Mouse (Mus musculus) hindlimb bud, embryonic 11.5 days (tissue): ENCODE measurements around the gene Ppp2r5c.

Experiments used
- DNase-seq: peaks from one replicate; pipeline ENCODE4 v3.0.0-alpha.2; 2012; ENCODE audit warnings: low read depth, low spot score; ENCODE audit errors: extremely low spot score

The Ppp2r5c gene

DNA sequence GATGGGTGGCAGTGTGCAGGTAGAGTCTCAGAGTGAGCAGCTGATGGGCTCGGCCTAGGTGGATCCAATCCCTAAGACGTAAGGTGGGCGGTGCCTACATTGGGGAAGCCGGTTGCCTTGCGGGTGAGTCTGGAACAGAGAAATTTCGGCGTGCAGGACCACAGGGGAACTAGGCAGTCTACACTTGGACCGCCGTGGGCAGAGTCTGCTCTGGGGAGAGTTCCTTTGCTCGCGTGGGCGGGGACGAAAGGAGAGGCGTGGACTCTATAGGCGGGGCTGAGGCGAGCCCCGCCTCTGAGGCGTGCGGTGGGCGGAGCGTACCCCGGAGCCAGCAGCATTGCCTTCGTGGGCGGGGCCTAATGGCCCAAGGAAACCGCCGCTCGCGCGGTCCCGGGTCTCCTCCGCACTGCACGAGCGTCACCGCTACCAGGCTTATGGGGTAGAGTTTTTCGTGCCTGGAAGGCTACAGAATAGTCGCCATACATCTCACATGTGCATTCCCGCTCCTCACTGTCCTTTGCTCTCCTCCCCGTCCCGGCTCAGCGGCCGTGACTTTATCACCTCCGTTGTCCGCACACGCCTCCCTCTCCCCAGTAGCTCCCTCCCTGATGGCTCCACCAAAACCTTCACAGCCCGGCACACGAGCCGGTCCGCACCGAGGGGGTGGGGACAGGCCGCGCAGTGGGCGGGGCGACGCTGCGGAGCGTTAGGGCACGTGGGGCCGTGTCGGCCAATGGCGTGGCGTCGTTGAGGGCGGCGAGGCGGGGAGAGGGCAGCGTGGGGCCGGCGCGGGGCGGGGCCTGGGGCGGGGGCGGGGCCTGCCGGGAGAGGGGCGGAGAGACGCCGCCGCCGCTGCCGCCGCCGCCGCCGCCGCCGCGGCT lies at the start of gene Ppp2r5c:
Ppp2r5c (plus strand) TSS at position 831 of the 881 bp plus-strand sequence.
- peak; percentile 62 for DNase-seq

DNA sequence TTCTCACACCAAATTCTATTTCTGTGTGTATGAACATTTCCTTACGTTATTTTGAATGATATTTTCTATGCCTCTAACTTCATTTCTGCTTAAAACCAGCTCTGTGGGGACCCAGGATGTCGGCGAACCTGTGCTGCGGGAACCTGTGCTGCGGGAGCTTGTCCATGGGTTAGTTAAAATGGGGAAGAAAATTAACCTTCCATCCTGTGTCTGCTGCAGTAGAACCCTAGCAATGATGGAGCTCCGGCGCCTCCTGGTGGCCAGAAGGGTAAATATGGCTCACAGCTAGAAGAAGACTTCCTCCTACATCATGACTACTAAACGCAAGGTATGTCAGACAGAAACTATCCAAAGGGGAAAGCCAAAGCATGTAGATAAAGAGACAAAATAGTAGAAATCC lies 48.6 kb upstream of the Ppp2r5c start:
- peak; percentile 52 for DNase-seq

DNA sequence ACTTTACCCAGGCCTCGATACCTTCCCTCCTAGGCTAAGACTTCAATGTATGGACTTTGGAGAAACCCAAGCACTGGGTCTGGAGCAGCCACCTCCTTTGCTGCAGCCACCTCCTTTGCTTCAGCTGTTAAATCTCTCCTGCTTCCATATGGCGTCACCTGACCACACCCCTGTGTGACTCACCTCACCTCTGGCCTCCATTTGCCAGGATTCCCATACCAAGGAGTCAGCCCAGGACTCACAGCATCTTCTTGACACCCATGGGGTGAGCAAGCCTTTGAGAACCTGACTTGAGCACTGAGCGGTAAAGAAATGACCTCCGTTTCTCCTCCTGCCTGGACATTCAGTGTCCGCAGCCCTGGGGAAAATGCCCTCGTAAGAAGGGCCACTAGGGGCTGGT lies 47.8 kb upstream of the Ppp2r5c start:
- no peak for DNase-seq

DNA sequence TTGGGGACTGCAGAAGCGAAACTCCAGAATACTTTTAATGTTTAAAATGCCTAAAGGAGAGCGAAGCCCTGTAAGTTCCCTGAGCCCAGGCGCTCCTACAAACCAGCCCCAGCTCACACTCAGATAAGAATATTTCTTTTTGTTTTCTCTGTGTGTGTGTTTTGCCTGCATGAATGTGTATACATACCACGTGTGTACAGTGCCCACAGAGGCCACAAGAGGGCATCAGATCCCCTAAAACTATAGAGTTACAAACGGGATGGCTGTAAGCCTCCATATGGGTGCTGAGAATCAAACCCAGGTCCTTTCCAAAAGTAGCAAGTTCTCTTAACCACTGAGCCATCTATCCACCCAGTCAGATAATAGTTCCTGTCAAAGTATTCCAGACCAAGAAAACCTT lies 46.0 kb upstream of the Ppp2r5c start:
- no peak for DNase-seq

DNA sequence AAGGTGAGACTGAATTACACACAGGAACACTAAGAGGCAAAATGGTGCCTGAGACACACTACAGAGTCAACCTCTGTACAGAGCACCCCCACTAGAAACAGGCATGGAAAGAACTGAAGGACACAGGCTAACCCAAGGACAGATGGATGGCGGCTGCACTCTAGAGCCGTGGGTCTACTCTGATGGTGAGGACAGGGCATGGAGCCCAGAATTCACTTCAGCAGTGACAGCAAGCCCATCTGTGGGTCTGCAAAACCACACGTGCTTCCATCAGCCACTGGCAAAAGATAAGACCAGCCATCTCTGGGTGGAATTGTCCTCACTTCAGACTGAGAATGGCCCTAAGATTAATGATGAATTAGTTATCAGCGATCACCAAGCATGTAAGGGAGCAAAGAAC lies 45.0 kb upstream of the Ppp2r5c start:
- DNase-seq = no peak

DNA sequence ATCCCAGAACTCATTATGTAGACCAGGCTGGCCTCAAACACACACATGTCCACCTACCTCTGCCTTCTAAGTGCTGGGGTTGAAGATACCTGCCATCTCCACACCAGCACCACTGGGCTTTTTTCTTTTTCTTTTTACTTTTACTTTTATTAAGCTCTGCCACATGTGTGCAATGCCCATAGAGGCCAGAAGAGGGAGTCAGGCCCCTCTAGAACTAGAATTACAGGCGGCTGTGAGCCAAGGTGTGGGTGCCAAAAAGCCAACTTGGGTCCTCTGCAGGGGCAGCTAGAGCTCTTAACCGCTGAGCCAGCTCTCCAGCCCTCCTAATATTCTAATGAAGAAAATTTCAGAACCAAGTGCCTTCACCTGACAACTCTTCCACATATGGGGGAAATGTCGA lies 30.7 kb upstream of the Ppp2r5c start:
- DNase-seq = no peak

DNA sequence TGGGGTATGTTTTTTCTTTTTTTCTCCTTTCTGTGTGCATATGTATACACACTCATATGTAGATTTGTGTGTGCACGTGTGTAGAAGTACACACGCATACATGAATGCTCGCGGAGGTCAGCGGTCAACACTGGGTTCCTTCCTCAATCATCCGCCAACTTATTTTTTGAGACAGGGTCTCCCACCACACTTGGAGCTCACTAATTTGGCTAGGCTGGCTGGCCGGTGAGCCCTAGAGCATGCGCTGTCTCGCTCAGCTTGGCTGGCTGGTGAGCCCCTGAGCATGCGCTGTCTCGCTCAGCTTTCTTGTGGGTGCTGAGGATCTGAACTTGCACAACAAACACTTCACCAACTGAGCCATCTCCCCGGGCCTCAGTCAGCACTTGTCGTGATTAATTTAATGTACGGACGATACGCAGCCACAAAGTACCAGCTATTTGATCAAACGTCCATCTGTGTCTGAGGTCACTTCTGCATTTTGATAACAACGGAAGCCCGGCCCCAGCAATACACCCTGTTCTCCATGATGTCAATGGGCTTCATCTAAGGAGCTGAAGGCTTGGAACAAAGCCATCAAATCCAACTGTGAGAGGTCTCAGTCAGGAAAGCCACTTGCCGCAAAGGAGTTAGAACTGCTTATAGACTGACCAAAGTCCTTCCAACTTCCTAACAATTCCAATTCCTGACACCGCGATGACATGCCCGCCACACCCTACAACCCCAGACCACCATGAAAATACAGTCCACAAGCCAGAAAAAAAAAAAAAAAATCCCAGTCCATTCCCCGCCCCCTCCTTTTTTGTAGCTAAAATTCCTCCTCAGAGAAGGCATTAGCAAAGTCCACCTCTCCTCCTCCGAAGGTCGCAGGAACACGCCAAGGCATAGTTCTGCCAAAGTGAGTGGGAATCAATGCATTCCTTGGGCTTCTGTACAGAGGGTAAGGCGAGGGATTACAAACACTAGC lies 29.6 kb upstream of the Ppp2r5c start:
- no peak for DNase-seq

DNA sequence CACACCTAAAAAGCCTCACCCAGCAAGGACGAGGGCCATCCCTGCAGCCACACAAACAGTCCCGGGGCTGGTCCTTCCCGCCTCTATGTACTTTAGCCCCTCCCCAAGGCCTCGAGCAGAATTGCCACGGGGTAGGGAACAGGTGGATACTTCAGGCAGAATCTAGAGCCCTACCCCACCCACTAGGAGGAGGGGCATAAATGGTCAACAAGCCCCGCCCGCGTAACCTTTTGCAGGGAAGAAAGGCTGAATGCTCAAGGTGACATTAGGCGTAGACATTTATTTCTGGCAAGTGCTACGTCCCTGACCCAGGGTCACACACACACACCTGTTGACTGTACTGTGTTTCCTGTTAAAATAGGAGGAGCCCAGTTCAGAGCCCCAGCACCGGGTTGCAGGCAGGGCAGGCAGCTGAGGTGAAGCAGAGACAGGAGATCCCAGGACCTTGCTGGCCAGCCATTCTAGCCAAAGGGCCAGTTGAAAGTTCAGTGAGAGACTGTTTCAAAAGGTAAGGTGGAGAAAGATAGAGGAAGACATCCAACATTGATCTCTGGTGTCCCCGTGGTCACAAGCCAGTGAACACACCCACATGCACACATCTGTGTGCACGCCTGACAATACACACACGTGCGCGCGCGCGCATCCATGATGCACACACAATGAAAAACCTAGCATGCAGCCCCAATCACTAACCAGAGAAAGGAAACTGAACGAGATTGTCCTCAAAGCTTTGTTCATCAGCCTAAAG lies 28.8 kb upstream of the Ppp2r5c start:
- DNase-seq = no peak

DNA sequence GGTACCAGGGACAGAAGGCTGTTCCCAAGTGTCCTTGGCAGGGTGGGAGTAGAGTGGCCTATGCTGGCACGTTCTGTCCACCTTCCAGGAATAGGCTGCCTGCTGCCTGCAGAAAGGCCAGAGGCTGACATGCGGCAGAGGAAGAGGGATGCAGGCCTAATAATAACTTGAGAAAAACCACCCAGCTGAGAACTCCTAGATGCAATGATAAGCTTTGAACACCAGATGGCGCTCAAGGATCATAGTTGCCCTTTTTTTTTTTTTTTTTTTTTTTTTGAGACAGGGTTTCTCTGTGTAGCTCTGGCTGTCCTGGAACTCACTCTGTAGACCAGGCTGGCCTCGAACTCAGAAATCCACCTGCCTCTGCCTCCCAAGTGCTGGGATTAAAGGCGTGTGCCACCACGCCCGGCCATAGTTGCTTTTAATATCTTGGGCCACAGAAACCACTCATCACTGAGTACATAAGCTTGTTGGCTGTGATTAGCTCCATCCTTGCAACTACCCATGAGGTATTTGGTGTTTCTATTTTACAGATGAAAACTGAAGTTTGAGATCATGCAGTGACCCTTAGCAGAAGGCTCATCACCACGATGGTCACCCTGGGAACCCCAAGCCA lies 28.1 kb upstream of the Ppp2r5c start:
- peak; percentile 60 for DNase-seq

DNA sequence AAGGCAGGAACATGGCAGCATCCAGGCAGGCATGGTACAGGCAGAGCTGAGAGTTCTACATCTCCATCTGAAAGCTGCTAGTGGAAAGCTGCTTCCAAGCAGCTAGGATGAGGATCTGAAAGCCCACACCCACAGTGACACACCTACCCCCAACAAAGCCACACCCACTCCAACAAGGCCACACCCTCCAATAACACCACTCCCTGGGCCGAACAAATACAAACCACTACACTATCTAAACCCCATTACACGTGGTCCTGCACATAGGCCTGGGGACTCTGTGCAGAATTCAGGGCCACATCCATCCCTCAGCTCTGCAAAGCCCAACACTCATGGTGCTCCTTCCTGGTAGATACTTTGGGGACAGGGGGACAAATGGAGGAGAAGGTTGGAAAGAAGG lies 27.0 kb upstream of the Ppp2r5c start:
- no peak for DNase-seq

DNA sequence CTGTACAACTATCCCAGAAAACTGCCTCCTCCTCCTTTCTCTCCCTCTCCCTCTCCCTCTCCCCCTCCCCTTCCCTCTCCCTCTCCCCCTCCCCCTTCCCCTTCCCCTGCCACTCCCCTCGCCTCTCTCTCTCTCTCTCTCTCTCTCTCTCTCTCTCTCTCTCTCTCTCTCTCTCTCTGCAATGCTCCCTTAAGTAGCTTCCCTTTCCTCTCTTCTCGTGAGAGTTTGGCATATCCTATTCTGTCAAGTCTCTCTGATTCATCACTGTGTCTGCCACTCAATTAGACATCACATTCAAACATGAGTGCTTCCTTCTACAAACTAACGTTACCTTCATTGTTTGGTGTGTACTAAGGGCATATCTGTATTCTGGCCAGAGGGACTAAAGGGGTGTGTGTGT lies 25.6 kb upstream of the Ppp2r5c start:
- no peak for DNase-seq

DNA sequence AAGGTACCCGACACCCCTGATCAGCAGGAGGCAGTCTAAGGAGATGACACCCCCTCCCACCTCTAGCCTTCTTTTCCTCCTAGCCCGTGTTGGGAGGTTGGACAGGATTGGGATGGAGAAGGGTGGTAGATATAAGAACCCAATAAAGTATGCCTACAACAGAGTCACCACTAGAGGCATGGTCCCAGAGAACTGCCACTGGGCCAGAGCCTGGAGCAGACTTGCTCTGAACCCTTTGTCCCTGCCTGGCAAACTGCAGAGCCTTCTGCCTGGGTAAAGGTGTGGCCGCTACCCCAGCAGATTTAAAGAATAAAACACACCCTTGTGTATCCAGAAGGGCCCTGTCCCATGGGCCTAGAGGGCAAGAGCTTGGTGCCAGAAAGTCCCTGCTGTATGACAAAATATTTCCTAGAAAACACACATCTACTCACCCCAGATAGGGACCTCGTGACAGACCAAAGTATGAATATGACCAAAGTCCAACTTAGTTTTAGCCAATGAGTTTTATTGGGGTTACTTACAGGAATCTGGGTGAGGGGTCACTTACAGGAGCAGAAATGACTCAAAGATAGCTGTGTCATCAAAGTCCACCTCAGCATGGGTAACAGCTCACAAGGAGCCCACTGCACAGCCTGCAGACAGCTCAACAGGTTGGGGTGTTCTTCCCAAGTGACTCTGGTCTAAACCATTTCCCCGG lies 22.8 kb upstream of the Ppp2r5c start:
- DNase-seq = no peak

DNA sequence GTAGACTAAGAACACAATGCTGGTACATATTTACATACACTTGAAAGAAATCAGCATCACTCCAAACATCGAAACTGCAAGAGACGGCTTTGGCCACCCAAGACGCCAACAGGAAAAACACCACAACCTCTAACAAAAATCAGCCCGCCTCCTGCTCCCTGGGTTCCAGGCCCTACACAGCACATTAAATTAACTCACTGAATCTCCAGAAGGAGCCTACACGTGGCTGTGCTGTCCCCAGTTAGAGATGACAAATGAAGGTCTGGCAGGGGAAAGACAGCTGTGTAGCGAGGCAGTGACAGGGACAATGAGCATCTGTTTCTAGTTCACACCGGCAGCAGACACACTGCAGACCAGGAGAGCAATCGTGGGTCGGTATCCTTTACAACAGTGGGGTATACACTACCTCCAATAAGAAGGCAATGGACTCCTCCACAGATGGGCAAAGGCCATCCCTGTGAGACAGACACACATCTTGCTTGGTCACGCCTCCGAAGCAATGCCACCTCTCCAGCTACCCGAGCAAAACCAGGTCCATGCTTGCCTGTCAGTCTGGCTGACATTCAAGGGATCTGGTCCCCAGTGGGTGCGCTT lies 20.4 kb upstream of the Ppp2r5c start:
- DNase-seq = no peak

DNA sequence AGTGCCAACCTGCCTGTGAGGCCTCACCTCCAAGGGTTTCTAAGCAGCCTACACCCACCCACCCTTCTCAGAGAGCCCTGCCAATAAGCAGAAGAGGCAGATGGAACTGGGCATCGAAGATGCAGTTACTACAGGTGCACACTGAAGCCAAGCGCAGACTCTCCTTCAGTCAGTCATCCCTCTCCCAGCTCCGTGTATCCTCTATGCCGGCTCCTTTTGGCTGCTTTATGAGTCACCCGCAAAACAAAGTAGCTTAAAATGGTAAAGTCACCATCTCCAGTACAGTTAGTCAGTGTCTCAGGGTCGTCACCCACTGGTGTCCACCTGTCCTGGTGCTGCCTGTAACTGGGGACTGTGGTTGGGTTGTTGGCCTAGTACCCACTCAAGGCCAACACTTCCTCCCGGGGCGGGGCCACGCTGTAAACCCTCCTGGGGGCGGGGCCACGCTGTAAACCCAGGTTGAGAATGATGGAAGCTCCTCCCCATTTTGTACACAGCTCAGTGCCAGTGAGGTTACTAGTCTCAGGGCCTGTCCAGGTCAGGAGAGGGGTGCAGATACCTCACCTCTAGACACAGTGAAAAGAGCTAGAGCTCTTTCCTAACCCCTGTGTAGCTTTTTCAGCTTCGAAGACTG lies 17.5 kb upstream of the Ppp2r5c start:
- no peak for DNase-seq

DNA sequence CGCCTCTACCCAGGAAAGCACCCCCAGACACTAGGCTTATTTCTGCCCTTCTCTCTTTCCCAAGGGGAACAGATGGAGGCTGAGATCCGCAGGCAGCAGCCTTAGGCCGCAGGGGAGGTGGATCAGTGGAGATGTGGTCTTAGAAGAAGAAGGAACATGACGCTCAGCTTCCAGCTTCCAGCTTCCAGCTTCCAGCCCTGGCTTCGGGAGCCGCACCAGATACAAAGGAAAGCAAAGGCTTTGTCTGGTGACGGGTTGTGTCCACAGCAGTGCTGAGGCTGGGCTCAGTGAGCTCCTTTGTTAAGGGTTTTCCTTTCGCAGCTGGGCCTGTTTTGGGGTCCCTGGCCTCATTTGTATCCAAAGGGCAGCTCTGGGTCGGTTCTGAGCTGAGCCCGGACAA lies 16.9 kb upstream of the Ppp2r5c start:
- DNase-seq = no peak

DNA sequence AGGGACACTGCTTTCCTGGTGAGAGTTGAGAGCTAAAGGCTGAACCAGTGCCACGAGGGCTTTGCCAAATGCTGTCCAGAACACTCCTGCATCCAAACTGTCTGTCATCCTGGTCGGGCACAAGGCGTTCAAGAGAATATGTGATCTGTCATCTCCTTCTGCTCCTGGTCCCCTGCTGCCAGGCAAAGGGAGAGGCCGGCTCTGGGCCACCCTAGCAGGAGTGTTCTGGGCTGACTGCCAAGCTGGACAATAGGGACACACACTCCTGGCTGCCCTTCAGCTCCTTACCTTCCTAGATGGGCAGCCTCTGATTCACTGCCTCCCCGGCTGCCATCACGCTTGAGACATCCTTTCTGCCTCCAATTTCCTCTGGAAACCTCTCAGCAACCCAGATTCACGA lies 15.1 kb upstream of the Ppp2r5c start:
- DNase-seq = no peak

DNA sequence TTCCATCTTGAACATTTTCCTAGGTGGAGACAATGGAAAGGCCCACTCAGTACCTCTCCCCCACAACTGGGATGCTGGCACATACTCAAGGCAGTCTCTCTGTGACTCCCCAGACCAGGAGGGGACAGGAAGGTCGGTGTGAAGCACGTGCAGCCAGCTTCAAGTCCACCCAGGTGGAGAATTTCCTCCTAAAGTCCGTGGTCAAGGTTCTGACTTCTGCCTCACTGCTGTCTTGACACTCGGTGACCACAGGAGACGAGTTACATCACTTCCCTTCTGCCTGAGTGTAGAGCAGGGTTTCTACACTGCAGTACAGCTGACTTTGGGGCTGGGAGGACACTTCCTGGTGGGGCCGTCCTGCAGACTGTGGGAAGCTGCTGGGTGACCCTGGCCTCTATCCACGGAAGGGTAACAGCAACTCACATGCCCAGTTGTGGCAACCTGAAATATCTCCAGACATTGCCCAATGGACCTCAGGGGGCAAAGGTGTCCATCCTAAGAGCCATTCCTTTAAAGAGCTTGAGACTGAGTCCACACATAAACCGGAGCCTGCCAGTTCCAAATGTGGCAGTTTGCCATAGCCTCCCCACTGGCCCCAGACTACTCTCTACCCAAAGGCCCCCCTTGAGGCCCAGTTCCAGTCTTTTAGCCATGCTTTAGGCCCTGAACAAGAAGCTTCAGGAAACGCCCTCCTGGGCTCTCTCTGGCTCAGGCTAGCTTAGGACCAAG lies 10.1 kb upstream of the Ppp2r5c start:
- no peak for DNase-seq

DNA sequence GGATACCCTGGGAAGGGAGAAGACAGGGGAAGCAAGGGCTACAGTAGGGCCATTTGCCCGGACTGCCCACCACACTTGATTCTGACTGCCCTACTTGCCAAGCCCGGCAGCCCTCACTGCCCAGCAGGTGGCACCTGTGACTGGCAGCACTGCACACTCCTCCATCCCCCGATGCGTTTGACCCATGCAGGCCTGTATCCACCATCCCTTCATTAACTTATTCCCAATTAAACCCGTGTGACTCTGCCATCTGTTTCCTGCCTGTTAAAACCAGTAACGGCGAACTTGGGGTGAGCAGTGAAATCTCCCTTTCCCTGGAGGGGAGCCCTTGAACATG lies 9.6 kb upstream of the Ppp2r5c start:
- no peak for DNase-seq
